Mouse (Mus musculus): Measurements from ENCODE around the gene Prr12.

Gene Prr12

GRCm38 (mm10) chr7:44999753-45000152 is 52.9 kb downstream of the Prr12 start:
- no peak for DNase-seq (ENCODE audit: low read depth)

- peak; percentile 44 for DNase-seq (ENCODE audit: low read depth)
Measured at GRCm38 (mm10) chr7:44998501-44998955, 54.2 kb downstream of the Prr12 start, which contains the start of gene Bcl2l12. TSS of gene Bcl2l12 (minus strand) at chr7:44998712.

- no peak for DNase-seq (ENCODE audit: low read depth)
Measured at GRCm38 (mm10) chr7:44997940-44998428, 54.7 kb downstream of the Prr12 start.

GRCm38 (mm10) chr7:44997231-44997939 is 55.3 kb downstream of the Prr12 start, which contains the start of gene Irf3:
TSS of gene Irf3 (plus strand) at chr7:44997648.
- DNase-seq (ENCODE audit: low read depth): peak; percentile 99

GRCm38 (mm10) chr7:44996672-44997071 is 56.0 kb downstream of the Prr12 start:
- DNase-seq (ENCODE audit: low read depth): no peak

- no peak for DNase-seq (ENCODE audit: low read depth)
Measured at GRCm38 (mm10) chr7:44986879-44987718, 65.6 kb downstream of the Prr12 start.

- DNase-seq (ENCODE audit: low read depth): peak; percentile 100
Measured at GRCm38 (mm10) chr7:44986192-44986878, 66.3 kb downstream of the Prr12 start, which contains the start of gene Prmt1. TSS of gene Prmt1 (minus strand) at chr7:44986568.

- peak; percentile 62 for DNase-seq (ENCODE audit: low read depth)
Measured at GRCm38 (mm10) chr7:44985595-44986191, 67.0 kb downstream of the Prr12 start.

GRCm38 (mm10) chr7:44984833-44985164 is 67.9 kb downstream of the Prr12 start:
- no peak for DNase-seq (ENCODE audit: low read depth)

- no peak for DNase-seq (ENCODE audit: low read depth)
Measured at GRCm38 (mm10) chr7:44983944-44984832, 68.5 kb downstream of the Prr12 start.

GRCm38 (mm10) chr7:44983085-44983484 is 69.6 kb downstream of the Prr12 start:
- DNase-seq (ENCODE audit: low read depth): peak; percentile 91

- no peak for DNase-seq (ENCODE audit: low read depth)
Measured at GRCm38 (mm10) chr7:44981539-44981938, 71.1 kb downstream of the Prr12 start.

- no peak for DNase-seq (ENCODE audit: low read depth)
Measured at GRCm38 (mm10) chr7:44978300-44978699, 74.4 kb downstream of the Prr12 start.

Measured in naive thymus-derived CD4-positive, alpha-beta T cell, adult 2 months (primary cell).